Mouse (Mus musculus): ENCODE data around the gene Fam133b. TPM values are rescaled to one million over a fixed set of nuclear protein-coding genes. Genes with fewer than 3 reads are reported as not detected.

Gene Fam133b
- polyA plus RNA-seq, 2 experiments, result 10.9 to 11.6 TPM

- Histone ChIP-seq H3K4me3 (ENCODE audit: insufficient read depth in 1 of 2, low read depth in 2 of 2, low read length in 2 of 2) (no peak overlapping the region), H3K9ac (replicated peaks) (no peak overlapping the region), H3K4me2 (ENCODE audit: low read depth) (no peak overlapping the region), H3K27me3 (ENCODE audit: control insufficient read depth, insufficient read depth, low read length) (no peaks in the 10 kb centered on the region), H3K9me3 (ENCODE audit: control insufficient read depth, low read length) (no peaks in the 10 kb centered on the region), H3K27ac (no peak overlapping the region), H3K36me3 (replicated peaks; ENCODE audit: control insufficient read depth, insufficient read depth, low read depth) (peaks cover 15% of the 10 kb centered on the region), H3K4me1 (replicated peaks; ENCODE audit: control insufficient read depth in 2 of 2, insufficient read depth in 2 of 2, low read length in 1 of 2) (no peaks in the 10 kb centered on the region)
- TF ChIP-seq CTCF (IDR thresholded peaks at IDR 0.05; ENCODE audit: low read depth) (no peak), EP300 (IDR thresholded peaks at IDR 0.05; ENCODE audit: low read depth) (no peak)
- WGBS (ENCODE audit: insufficient replicate concordance), result 74% methylated on average over 1 of the region's 1 CpGs
- no peak for ATAC-seq (ENCODE audit: insufficient read depth)
- DNase-seq (ENCODE audit: low read depth in 3 of 3, low spot score in 3 of 3), result no peak
Observed at GRCm38 (mm10) chr5:3551481-3551880, 7.8 kb downstream of the Fam133b start.

GRCm38 (mm10) chr5:3554198-3554597, 10.6 kb downstream of the Fam133b start:
- Histone ChIP-seq H3K9ac (replicated peaks) (no peak overlapping the region), H3K36me3 (replicated peaks; ENCODE audit: control insufficient read depth, insufficient read depth, low read depth) (peaks cover 27% of the 10 kb centered on the region), H3K27ac (no peak overlapping the region), H3K27me3 (ENCODE audit: control insufficient read depth, insufficient read depth, low read length) (no peaks in the 10 kb centered on the region), H3K4me3 (ENCODE audit: insufficient read depth in 1 of 2, low read depth in 2 of 2, low read length in 2 of 2) (no peak overlapping the region), H3K9me3 (ENCODE audit: control insufficient read depth, low read length) (no peaks in the 10 kb centered on the region), H3K4me1 (replicated peaks; ENCODE audit: control insufficient read depth in 2 of 2, insufficient read depth in 2 of 2, low read length in 1 of 2) (no peaks in the 10 kb centered on the region), H3K4me2 (ENCODE audit: low read depth) (no peak overlapping the region)
- DNase-seq (ENCODE audit: low read depth in 3 of 3, low spot score in 3 of 3), result no peak
- TF ChIP-seq CTCF (IDR thresholded peaks at IDR 0.05; ENCODE audit: low read depth) (no peak), EP300 (IDR thresholded peaks at IDR 0.05; ENCODE audit: low read depth) (no peak)
- 80% methylated on average over 2 of the region's 2 CpGs for WGBS (ENCODE audit: insufficient replicate concordance)
- no peak for ATAC-seq (ENCODE audit: insufficient read depth)

- H3K4me3 ChIP-seq (ENCODE audit: insufficient read depth in 1 of 2, low read depth in 2 of 2, low read length in 2 of 2), result no peak within 1 kb of the TSS
- DNase-seq (ENCODE audit: low read depth in 3 of 3, low spot score in 3 of 3) (no peak), ATAC-seq (ENCODE audit: insufficient read depth) (no peak)
- no peak within 1 kb of the TSS for H3K9ac ChIP-seq (replicated peaks)
- H3K9me3 ChIP-seq (ENCODE audit: control insufficient read depth, low read length), result no peaks in the 10 kb centered on the region
- TF ChIP-seq EP300 (IDR thresholded peaks at IDR 0.05; ENCODE audit: low read depth) (no peak), CTCF (IDR thresholded peaks at IDR 0.05; ENCODE audit: low read depth) (no peak)
- peaks cover 59% of the 10 kb centered on the region for H3K36me3 ChIP-seq (replicated peaks; ENCODE audit: control insufficient read depth, insufficient read depth, low read depth)
- no peak within 1 kb of the TSS for H3K27ac ChIP-seq
- H3K4me1 ChIP-seq (replicated peaks; ENCODE audit: control insufficient read depth in 2 of 2, insufficient read depth in 2 of 2, low read length in 1 of 2), result no peaks in the 10 kb centered on the region
- 83% methylated on average over 4 of the region's 4 CpGs for WGBS (ENCODE audit: insufficient replicate concordance)
- no peaks in the 10 kb centered on the region for H3K27me3 ChIP-seq (ENCODE audit: control insufficient read depth, insufficient read depth, low read length)
- no peak within 1 kb of the TSS for H3K4me2 ChIP-seq (ENCODE audit: low read depth)
Observed at GRCm38 (mm10) chr5:3571266-3571665, 27.6 kb downstream of the Fam133b start, which contains the start of gene 1700109H08Rik. Gene 1700109H08Rik, plus strand, starts transcription at chr5:3571566.

- H3K27me3 ChIP-seq (ENCODE audit: control insufficient read depth, insufficient read depth, low read length), result no peaks in the 10 kb centered on the region
- DNase-seq (ENCODE audit: low read depth in 3 of 3, low spot score in 3 of 3), result no peak
- peaks cover 66% of the 10 kb centered on the region for H3K36me3 ChIP-seq (replicated peaks; ENCODE audit: control insufficient read depth, insufficient read depth, low read depth)
- 90% methylated on average over 2 of the region's 2 CpGs for WGBS (ENCODE audit: insufficient replicate concordance)
- H3K27ac ChIP-seq, result no peak overlapping the region
- TF ChIP-seq CTCF (IDR thresholded peaks at IDR 0.05; ENCODE audit: low read depth) (no peak), EP300 (IDR thresholded peaks at IDR 0.05; ENCODE audit: low read depth) (no peak)
- H3K9me3 ChIP-seq (ENCODE audit: control insufficient read depth, low read length), result no peaks in the 10 kb centered on the region
- H3K4me1 ChIP-seq (replicated peaks; ENCODE audit: control insufficient read depth in 2 of 2, insufficient read depth in 2 of 2, low read length in 1 of 2), result no peaks in the 10 kb centered on the region
- no peak overlapping the region for H3K9ac ChIP-seq (replicated peaks)
- ATAC-seq (ENCODE audit: insufficient read depth), result no peak
- H3K4me2 ChIP-seq (ENCODE audit: low read depth), result no peak overlapping the region
- no peak overlapping the region for H3K4me3 ChIP-seq (ENCODE audit: insufficient read depth in 1 of 2, low read depth in 2 of 2, low read length in 2 of 2)
Observed at GRCm38 (mm10) chr5:3574825-3575224, 31.2 kb downstream of the Fam133b start.

GRCm38 (mm10) chr5:3577939-3578338, 34.3 kb downstream of the Fam133b start:
- H3K4me1 ChIP-seq (replicated peaks; ENCODE audit: control insufficient read depth in 2 of 2, insufficient read depth in 2 of 2, low read length in 1 of 2), result no peaks in the 10 kb centered on the region
- H3K36me3 ChIP-seq (replicated peaks; ENCODE audit: control insufficient read depth, insufficient read depth, low read depth), result peaks cover 51% of the 10 kb centered on the region
- H3K9ac ChIP-seq (replicated peaks), result no peak overlapping the region
- no peak overlapping the region for H3K4me3 ChIP-seq (ENCODE audit: insufficient read depth in 1 of 2, low read depth in 2 of 2, low read length in 2 of 2)
- no peak overlapping the region for H3K4me2 ChIP-seq (ENCODE audit: low read depth)
- no peak for TF ChIP-seq EP300 (IDR thresholded peaks at IDR 0.05; ENCODE audit: low read depth)
- no peak for TF ChIP-seq CTCF (IDR thresholded peaks at IDR 0.05; ENCODE audit: low read depth)
- ATAC-seq (ENCODE audit: insufficient read depth) (no peak), DNase-seq (ENCODE audit: low read depth in 3 of 3, low spot score in 3 of 3) (no peak)
- H3K27me3 ChIP-seq (ENCODE audit: control insufficient read depth, insufficient read depth, low read length), result no peaks in the 10 kb centered on the region
- H3K9me3 ChIP-seq (ENCODE audit: control insufficient read depth, low read length), result no peaks in the 10 kb centered on the region
- WGBS (ENCODE audit: insufficient replicate concordance), result 78% methylated on average over 2 of the region's 2 CpGs
- H3K27ac ChIP-seq, result no peak overlapping the region

All from liver, embryonic 14.5 days (tissue).